Mouse (Mus musculus) bone marrow macrophage, adult 2 months (primary cell): ENCODE measurements at regions not wholly inside any gene's neighbourhood (a gene's known extent, or its start where the extent isn't known, plus 50 kb on each side); places are given as distances from the start of the nearest gene placed in this dataset.

Experiments used
- CTCF ChIP-seq: IDR thresholded peaks from 2 replicates; pipeline ENCODE4 v1.5.1; 2012; ENCODE audit warnings: low read depth, mild to moderate bottlenecking, low read length, moderate library complexity
- POLR2A ChIP-seq: IDR thresholded peaks from 2 replicates; pipeline ENCODE4 v1.6.1; 2012; ENCODE audit warnings: mild to moderate bottlenecking, low read depth, low read length, borderline replicate concordance

DNA sequence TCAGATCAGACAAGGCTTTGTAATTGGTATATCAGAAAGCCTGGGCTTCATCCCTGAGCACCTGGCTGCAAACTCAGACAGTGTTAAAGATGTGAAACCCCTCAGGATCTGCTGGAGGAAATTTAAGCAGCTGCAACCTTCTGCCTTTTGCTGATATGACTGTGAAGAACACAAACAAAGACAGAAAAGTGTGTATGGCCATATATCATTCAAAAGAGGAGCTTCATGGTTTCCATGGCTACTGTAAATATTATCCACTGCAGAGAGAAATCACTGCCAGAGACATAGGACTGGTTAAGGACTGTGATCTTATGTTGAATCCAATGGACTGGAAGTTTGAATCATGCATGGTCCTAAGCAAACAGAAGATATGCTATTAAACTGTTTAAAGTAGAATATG lies 402.6 kb upstream of the Ercc4 start:
- TF ChIP-seq CTCF (no peak), POLR2A (no peak)
